Mouse (Mus musculus) kidney, postnatal 0 days (tissue): Measurements from ENCODE around the gene Eif2d. TPM values are rescaled to one million over a fixed set of nuclear protein-coding genes. Genes with fewer than 3 reads are reported as not detected.
A peak's percentile ranks its signal among the peaks of the same experiment; 100 is the strongest.

Experiments
- ATAC-seq: fragments of 200-750 bp; cut with Nextera tagmentation; replicated peaks from 2 replicates; pipeline ENCODE4 v1.8.0; 2017; ENCODE audit warnings: low read depth, moderate number of reproducible peaks, moderate TSS enrichment, moderate library complexity; ENCODE audit not compliant: low FRiP score
- DNase-seq: peaks from one replicate; pipeline ENCODE4 v3.0.0-alpha.2; 2016; ENCODE audit warnings: low spot score
- H3K27ac ChIP-seq: fragments of 300-500 bp; sonication (generic); 2 replicates; pipeline ENCODE4 v1.5.1; 2014; ENCODE audit warnings: mild to moderate bottlenecking
- H3K27me3 ChIP-seq: fragments of 300-500 bp; sonication (generic); 2 replicates; pipeline ENCODE4 v1.6.1; 2014; ENCODE audit warnings: low read length, mixed read lengths; ENCODE audit not compliant: insufficient read depth
- H3K36me3 ChIP-seq: fragments of 300-500 bp; sonication (generic); 2 replicates; pipeline ENCODE4 v1.6.1; 2014; ENCODE audit warnings: low read length, mixed read lengths; ENCODE audit not compliant: insufficient read depth
- H3K4me1 ChIP-seq: fragments of 300-500 bp; sonication (generic); replicated peaks from 2 replicates; pipeline ENCODE4 v1.6.1; 2014; ENCODE audit warnings: antibody characterized with exemption, low read length, mixed read lengths; ENCODE audit not compliant: insufficient read depth
- H3K4me2 ChIP-seq: fragments of 300-500 bp; sonication (generic); 2 replicates; pipeline ENCODE4 v1.6.1; 2014; ENCODE audit warnings: mild to moderate bottlenecking, low read length, moderate library complexity, mixed read lengths
- H3K4me3 ChIP-seq: fragments of 300-500 bp; sonication (generic); replicated peaks from 2 replicates; pipeline ENCODE4 v1.5.1; 2014; ENCODE audit warnings: low read depth, low read length
- H3K9ac ChIP-seq: fragments of 300-500 bp; sonication (generic); 2 replicates; pipeline ENCODE4 v1.6.1; 2014; ENCODE audit warnings: low read depth, low read length
- H3K9me3 ChIP-seq: fragments of 300-500 bp; sonication (generic); replicated peaks from 2 replicates; pipeline ENCODE4 v1.6.1; 2016; ENCODE audit warnings: low read length, inconsistent platforms, mixed read lengths
- CTCF ChIP-seq: IDR thresholded peaks from 2 replicates; pipeline ENCODE4 v1.5.1; 2016; ENCODE audit warnings: antibody characterized with exemption, low read depth, mild to moderate bottlenecking, moderate library complexity
- WGBS: fragments of 180-500 bp; shearing (Covaris S2); extraction: QIAGEN DNeasy Blood & Tissue Kit; methylation state at CpG from one replicate; pipeline ENCODE4 v1.1.7; 2014; 5-methylcytosine and 5-hydroxymethylcytosine counted together
- polyA plus RNA-seq: library from polyadenylated mRNA; unstranded; fragments of >200 nt; fragmentation: Nextera tagmentation; extraction: Ambion mirVana; gene quantifications from 2 replicates; pipeline ENCODE4 v1.2.1, GENCODE M21; 2015

Gene Eif2d
- polyA plus RNA-seq, 1 experiment from 2014 or later, result 49.1 TPM

GRCm38 (mm10) chr1:131134231-131134630 lies 18.8 kb upstream of the Eif2d start:
- H3K27me3 ChIP-seq, result no peaks in the 10 kb centered on the region
- no peak overlapping the region for H3K27ac ChIP-seq
- H3K9me3 ChIP-seq, result no peaks in the 10 kb centered on the region
- ATAC-seq (no peak), DNase-seq (no peak)
- H3K4me2 ChIP-seq, result no peak overlapping the region
- WGBS, result 62% methylated on average over 6 of the region's 6 CpGs
- TF ChIP-seq CTCF, result no peak
- H3K4me3 ChIP-seq, result no peak overlapping the region
- H3K9ac ChIP-seq, result no peak overlapping the region
- H3K4me1 ChIP-seq, result peaks cover 1% of the 10 kb centered on the region; the same call in 1 of the 2 replicates
- H3K36me3 ChIP-seq, result 0 out of 2 replicates have a peak, but pooled peaks cover under 1% of the 10 kb centered on the region

GRCm38 (mm10) chr1:131134942-131135522 lies 17.9 kb upstream of the Eif2d start:
- WGBS, result 52% methylated on average over 8 of the region's 8 CpGs
- Histone ChIP-seq H3K9ac (no peak overlapping the region), H3K4me1 (peaks cover 4% of the 10 kb centered on the region; the same call in 1 of the 2 replicates), H3K27ac (no peak overlapping the region), H3K36me3 (no peaks in the 10 kb centered on the region), H3K27me3 (no peaks in the 10 kb centered on the region), H3K9me3 (no peaks in the 10 kb centered on the region), H3K4me3 (no peak overlapping the region), H3K4me2 (no peak overlapping the region)
- TF ChIP-seq CTCF, result no peak
- no peak for ATAC-seq
- peak; percentile 58 for DNase-seq

- 71% methylated on average over 10 of the region's 10 CpGs for WGBS
- H3K27me3 ChIP-seq, result no peaks in the 10 kb centered on the region
- ATAC-seq, result no peak
- no peak overlapping the region for H3K4me3 ChIP-seq
- H3K36me3 ChIP-seq, result no peaks in the 10 kb centered on the region
- H3K9ac ChIP-seq, result no peak overlapping the region
- no peak overlapping the region for H3K27ac ChIP-seq
- peaks cover 4% of the 10 kb centered on the region; the same call in 1 of the 2 replicates for H3K4me1 ChIP-seq
- H3K9me3 ChIP-seq, result no peaks in the 10 kb centered on the region
- no peak for TF ChIP-seq CTCF
- no peak overlapping the region for H3K4me2 ChIP-seq
- DNase-seq, result no peak
These were observed 16.9 kb upstream of the Eif2d start for GRCm38 (mm10) chr1:131135960-131136629.

- no peaks in the 10 kb centered on the region for H3K27me3 ChIP-seq
- H3K9ac ChIP-seq, result no peak overlapping the region
- no peak for ATAC-seq
- peak overlapping the region; percentile 99; the same call in 1 of the 2 replicates for H3K4me2 ChIP-seq
- WGBS, result 28% methylated on average over 5 of the region's 5 CpGs
- no peaks in the 10 kb centered on the region for H3K9me3 ChIP-seq
- no peaks in the 10 kb centered on the region for H3K36me3 ChIP-seq
- DNase-seq, result no peak
- 0 out of 2 replicates have a peak overlapping the region, but pooled peaks have one; percentile 77 for H3K4me3 ChIP-seq
- no peak for TF ChIP-seq CTCF
- no peak overlapping the region for H3K27ac ChIP-seq
- H3K4me1 ChIP-seq, result peaks cover 4% of the 10 kb centered on the region; the same call in 1 of the 2 replicates
These were observed 15.9 kb upstream of the Eif2d start for GRCm38 (mm10) chr1:131137111-131137510.

GRCm38 (mm10) chr1:131137717-131138118 lies 15.3 kb upstream of the Eif2d start:
- peak overlapping the region; percentile 77 for H3K4me3 ChIP-seq
- peak; percentile 78 for ATAC-seq
- no peaks in the 10 kb centered on the region for H3K27me3 ChIP-seq
- H3K4me2 ChIP-seq, result peak overlapping the region; percentile 99
- peak; percentile 38 for DNase-seq
- H3K27ac ChIP-seq, result peak overlapping the region; percentile 72
- TF ChIP-seq CTCF, result no peak
- peak overlapping the region; percentile 71 for H3K9ac ChIP-seq
- H3K9me3 ChIP-seq, result no peaks in the 10 kb centered on the region
- H3K36me3 ChIP-seq, result no peaks in the 10 kb centered on the region
- 1% methylated on average over 31 of the region's 36 CpGs for WGBS
- H3K4me1 ChIP-seq, result peaks cover 4% of the 10 kb centered on the region; the same call in 1 of the 2 replicates

GRCm38 (mm10) chr1:131138191-131139016 lies 14.6 kb upstream of the Eif2d start, which contains the start of gene Dyrk3:
TSS of gene Dyrk3 (minus strand) at chr1:131138340.
- Histone ChIP-seq H3K36me3 (no peaks in the 10 kb centered on the region), H3K9me3 (no peaks in the 10 kb centered on the region), H3K4me2 (peak within 1 kb of the TSS; percentile 99), H3K4me1 (peaks cover 4% of the 10 kb centered on the region; the same call in 1 of the 2 replicates), H3K4me3 (peak within 1 kb of the TSS; percentile 77), H3K27me3 (no peaks in the 10 kb centered on the region), H3K9ac (peak within 1 kb of the TSS; percentile 71), H3K27ac (peak within 1 kb of the TSS; percentile 72)
- ATAC-seq (peak; percentile 97), DNase-seq (peak; percentile 94)
- peak; percentile 57 for TF ChIP-seq CTCF
- WGBS, result 6% methylated on average over 49 of the region's 49 CpGs
